Mouse (Mus musculus) frontal cortex, adult (tissue): ENCODE results near the gene Crybg3.

ENCODE experiments used
- ATAC-seq: cut with Nextera tagmentation; 2 replicates; pipeline ENCODE4 v1.9.2; 2017; ENCODE audit warnings: mild to moderate bottlenecking, moderate library complexity, mixed read lengths; ENCODE audit not compliant: low TSS enrichment

Crybg3 gene

GRCm38 (mm10) chr16:59451813-59452212 is 149.0 kb downstream of the Crybg3 start:
- no peak for ATAC-seq

- ATAC-seq = no peak
These were observed 151.7 kb downstream of the Crybg3 start for GRCm38 (mm10) chr16:59449092-59449491.

- ATAC-seq = no peak
These were observed 152.6 kb downstream of the Crybg3 start for GRCm38 (mm10) chr16:59448181-59448580.

DNA sequence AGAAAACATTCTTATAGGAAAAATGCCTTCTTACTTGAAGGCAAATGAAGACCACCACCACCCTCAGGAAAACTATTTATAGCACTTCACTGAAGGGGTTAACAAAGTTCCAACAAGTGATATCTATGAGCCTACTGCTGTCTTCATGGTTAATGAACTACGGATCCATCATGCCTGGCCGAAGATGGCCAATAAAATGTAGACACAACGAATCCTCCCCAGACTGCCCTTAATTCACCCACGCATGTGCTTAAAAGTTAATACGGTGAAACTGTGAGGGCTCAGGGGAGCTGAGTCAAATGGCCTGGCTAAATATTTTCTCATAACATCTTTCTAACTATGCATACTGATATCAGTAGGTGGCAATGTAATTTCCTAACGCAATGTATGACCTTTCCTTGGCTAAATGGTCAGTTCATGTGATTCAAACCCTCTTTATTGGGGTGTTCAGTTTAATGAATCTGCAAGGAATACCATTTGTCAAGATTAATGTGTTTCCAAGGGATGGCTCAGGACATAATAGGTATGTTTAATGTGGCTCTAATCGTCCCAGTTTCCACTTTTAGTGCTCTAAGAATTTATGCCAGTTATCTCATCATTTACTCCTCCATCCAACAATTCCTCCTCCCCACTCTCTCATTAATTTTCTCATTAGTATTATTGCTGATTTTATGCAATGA is 155.8 kb downstream of the Crybg3 start:
- ATAC-seq = no peak
